Mouse (Mus musculus) left cerebral cortex, postnatal 36 days (tissue): ENCODE measurements around the gene Nlrx1. TPM values are rescaled to one million over a fixed set of nuclear protein-coding genes. Genes with fewer than 3 reads are reported as not detected.

Experiments used
- DNase-seq, 2 experiments: peaks; one replicate each; pipeline ENCODE4 v3.0.0; 2021 to 2022; ENCODE audit warnings: low spot score in 2 of 2, mixed read lengths in 1 of 2
- intact Hi-C: fragments of 180-260 bp; cut with DNase I; formaldehyde crosslinking; loops from one replicate; pipeline ENCODE4 v1.15.1; 2025
- total RNA-seq, 2 experiments: library from RNA; stranded (reverse); gene quantifications; 2 replicates each; pipeline ENCODE4 v1.2.3; 2021

Gene Nlrx1
- total RNA-seq, 2 experiments from 2014 or later: 12.1 to 14.1 TPM

- peak in 1 of 2 experiments; percentile 40 for DNase-seq
- intact Hi-C loops: loop anchor here (10.0 kb wide), 4 partner anchors 55 to 255 kb away; partner anchors contain the start of gene H2afx
Measured at GRCm38 (mm10) chr9:44239447-44239846, 29.0 kb downstream of the Nlrx1 start.

GRCm38 (mm10) chr9:44238501-44239190, 29.8 kb downstream of the Nlrx1 start:
- intact Hi-C loops: loop anchor here (1.0 to 10.0 kb wide), 5 partner anchors 30 to 254 kb away; partner anchors contain the start of genes H2afx and Nlrx1

GRCm38 (mm10) chr9:44237128-44237527, 31.3 kb downstream of the Nlrx1 start:
- intact Hi-C loops: loop anchor here (10.0 kb wide), 4 partner anchors 52 to 252 kb away; partner anchors contain the start of gene H2afx
- DNase-seq: no peak

More at GRCm38 (mm10) chr9:44238501-44239190, 29.8 kb downstream of the Nlrx1 start:
- no peak for DNase-seq

GRCm38 (mm10) chr9:44236601-44237000, 31.8 kb downstream of the Nlrx1 start:
- intact Hi-C loops: loop anchor here (10.0 kb wide), 4 partner anchors 52 to 252 kb away; partner anchors contain the start of gene H2afx
- no peak for DNase-seq

GRCm38 (mm10) chr9:44234479-44235427, 33.6 kb downstream of the Nlrx1 start:
- intact Hi-C loops: loop anchor here (10.0 kb wide), 4 partner anchors 50 to 250 kb away; partner anchors contain the start of gene H2afx

GRCm38 (mm10) chr9:44233802-44234478, 34.5 kb downstream of the Nlrx1 start, which contains the start of gene Cbl:
TSS of gene Cbl (minus strand) at chr9:44234049.
- peak; percentile 99 to 100 for DNase-seq
- intact Hi-C loops: loop anchor here (10.0 kb wide), 4 partner anchors 49 to 249 kb away; partner anchors contain the start of gene H2afx

More at GRCm38 (mm10) chr9:44234479-44235427, 33.6 kb downstream of the Nlrx1 start:
- DNase-seq: peak in 1 of 2 experiments; percentile 39

GRCm38 (mm10) chr9:44233021-44233801, 35.2 kb downstream of the Nlrx1 start:
- DNase-seq: peak in 1 of 2 experiments; percentile 26
- intact Hi-C loops: loop anchor here (10.0 kb wide), 4 partner anchors 48 to 248 kb away; partner anchors contain the start of gene H2afx

GRCm38 (mm10) chr9:44231609-44232008, 36.8 kb downstream of the Nlrx1 start:
- DNase-seq: no peak
- intact Hi-C loops: loop anchor here (10.0 kb wide), 4 partner anchors 47 to 247 kb away; partner anchors contain the start of gene H2afx

GRCm38 (mm10) chr9:44225993-44226392, 42.4 kb downstream of the Nlrx1 start:
- DNase-seq: no peak
- intact Hi-C loops: no loop called here

GRCm38 (mm10) chr9:44213538-44213937, 54.9 kb downstream of the Nlrx1 start:
- DNase-seq: no peak
- intact Hi-C loops: no loop called here

GRCm38 (mm10) chr9:44212406-44212805, 56.0 kb downstream of the Nlrx1 start:
- no peak for DNase-seq
- intact Hi-C loops: no loop called here

- DNase-seq: no peak
- intact Hi-C loops: no loop called here
Measured at GRCm38 (mm10) chr9:44209416-44209815, 59.0 kb downstream of the Nlrx1 start.

- DNase-seq: no peak
- intact Hi-C loops: no loop called here
Measured at GRCm38 (mm10) chr9:44207840-44208239, 60.6 kb downstream of the Nlrx1 start.

Other genes with a start within 250 kb of the Nlrx1 start
- gene Thy1, start 225.2 kb downstream of the Nlrx1 start, total RNA-seq: 100 to 1,000 TPM; 821 to 972 TPM
- gene Usp2, start 201.6 kb downstream of the Nlrx1 start, total RNA-seq: 100 to 1,000 TPM; 110 to 113 TPM
- gene Mfrp, start 166.9 kb downstream of the Nlrx1 start, total RNA-seq: under 1 TPM in 1 of 2 experiments, not detected in 1; 0.22 TPM
- 10 to 100 TPM; 15.1 to 19.3 TPM for gene C1qtnf5, start 161.4 kb downstream of the Nlrx1 start, total RNA-seq
- 1 to 10 TPM in 1 of 2 experiments, not detected in 1; 1.0 TPM for gene Gm49380, start 155.1 kb downstream of the Nlrx1 start, total RNA-seq
- 10 to 100 TPM; 29.2 to 35.7 TPM for gene Rnf26, start 155.1 kb downstream of the Nlrx1 start, total RNA-seq
- 10 to 100 TPM; 14.9 to 18.4 TPM for gene Mcam, start 134.1 kb downstream of the Nlrx1 start, total RNA-seq
- 10 to 100 TPM; 45.2 to 65.1 TPM for gene Cbl, start 34.5 kb downstream of the Nlrx1 start, total RNA-seq
- 1 to 10 TPM; 1.3 to 2.7 TPM for gene Ccdc153, start 27.9 kb downstream of the Nlrx1 start, total RNA-seq
- under 1 TPM; 0.57 to 0.82 TPM for gene Pdzd3, start 17.1 kb downstream of the Nlrx1 start, total RNA-seq
- gene Abcg4, start 20.0 kb upstream of the Nlrx1 start, total RNA-seq: 10 to 100 TPM; 56.6 to 65.0 TPM
- 10 to 100 TPM; 24.4 to 31.8 TPM for gene Hinfp, start 37.1 kb upstream of the Nlrx1 start, total RNA-seq
- 100 to 1,000 TPM; 213 to 219 TPM for gene C2cd2l, start 51.7 kb upstream of the Nlrx1 start, total RNA-seq
- gene Dpagt1, start 57.4 kb upstream of the Nlrx1 start, total RNA-seq: 10 to 100 TPM; 12.3 to 15.8 TPM
- 10 to 100 TPM; 53.2 to 62.5 TPM for gene H2afx, start 66.1 kb upstream of the Nlrx1 start, total RNA-seq
- 10 to 100 TPM; 17.9 to 18.0 TPM for gene Hmbs, start 75.6 kb upstream of the Nlrx1 start, total RNA-seq
- 10 to 100 TPM; 52.5 to 55.5 TPM for gene Vps11, start 93.1 kb upstream of the Nlrx1 start, total RNA-seq
- 100 to 1,000 TPM; 113 to 146 TPM for gene Hyou1, start 110.9 kb upstream of the Nlrx1 start, total RNA-seq
- gene Slc37a4, start 128.3 kb upstream of the Nlrx1 start, total RNA-seq: 10 to 100 TPM; 27.6 to 33.4 TPM
- gene Rps25, start 138.5 kb upstream of the Nlrx1 start, total RNA-seq: 100 to 1,000 TPM; 631 to 695 TPM
- 10 to 100 TPM; 67.0 to 69.5 TPM for gene Trappc4, start 139.0 kb upstream of the Nlrx1 start, total RNA-seq
- gene Ccdc84, start 150.0 kb upstream of the Nlrx1 start, total RNA-seq: 10 to 100 TPM; 17.6 to 20.7 TPM
- gene Foxr1, start 172.5 kb upstream of the Nlrx1 start, total RNA-seq: not detected
- gene Upk2, start 186.4 kb upstream of the Nlrx1 start, total RNA-seq: not detected
- 10 to 100 TPM; 58.1 to 70.0 TPM for gene Bcl9l, start 214.2 kb upstream of the Nlrx1 start, total RNA-seq